ENCODE assay signal across 23 mouse cellular contexts in genomic region chr14:31593036-31593435, GRCm38 (mm10). TPM values are rescaled to one million over a fixed set of nuclear protein-coding genes. Genes with fewer than 3 reads are reported as not detected.
"Had no signal": no experiment of that assay in that cellular context is flagged by ENCODE, and none has a peak within 500 bp of the region (broad histone marks: within the 10 kb centered on the region; RNA-seq: fewer than 3 reads in every experiment).

No protein-coding gene starts in this region.

- H3K4me1 ChIP-seq: intestine, embryonic 15.5 days; kidney, embryonic 15.5 days; limb, embryonic 10.5 days; midbrain, embryonic 12.5 days had no signal

- H3K4me2 ChIP-seq: intestine, embryonic 15.5 days; kidney, embryonic 15.5 days; midbrain, embryonic 12.5 days had no signal

- H3K27ac ChIP-seq: intestine, embryonic 15.5 days; kidney, embryonic 15.5 days; left cerebral cortex, adult 2 months; limb, embryonic 10.5 days; liver, embryonic 14.5 days; midbrain, embryonic 12.5 days; stomach, postnatal 0 days had no signal

- H3K9ac ChIP-seq: intestine, embryonic 15.5 days; kidney, embryonic 15.5 days; liver, embryonic 14.5 days; midbrain, embryonic 12.5 days had no signal

- DNase-seq: kidney, adult 2 months; kidney, postnatal 14 days; lung, adult 2 months; lung, postnatal 36 days; right cerebral cortex, postnatal 14 days; thymus, adult 2 months; thymus, postnatal 25 days had no signal

- H3K27me3 ChIP-seq: intestine, embryonic 15.5 days; kidney, embryonic 15.5 days; midbrain, embryonic 12.5 days had no signal

- H3K36me3 ChIP-seq: intestine, embryonic 15.5 days; kidney, embryonic 15.5 days; limb, embryonic 10.5 days; midbrain, embryonic 12.5 days had no signal

- H3K4me3 ChIP-seq: intestine, embryonic 15.5 days; kidney, embryonic 15.5 days; left cerebral cortex, adult 2 months; limb, embryonic 10.5 days; midbrain, embryonic 12.5 days had no signal

- ATAC-seq: intestine, embryonic 15.5 days; lung, postnatal 0 days; midbrain, embryonic 16.5 days had no signal

- H3K9me3 ChIP-seq: intestine, embryonic 15.5 days; kidney, embryonic 15.5 days; limb, embryonic 10.5 days; midbrain, embryonic 12.5 days had no signal

RNA-seq across cellular contexts. Expression of gene Colq, which starts 1.9 kb away (rescaled TPM):
- polyA plus RNA-seq: midbrain, embryonic 16.5 days had no signal

RNA-seq across cellular contexts. Expression of gene Gm49387, which starts 47.6 kb away (rescaled TPM):
- total RNA-seq: layer of hippocampus, adult 8-10 months; layer of hippocampus, postnatal 14 days; left cerebral cortex, adult 2 months; left cerebral cortex, postnatal 14 days; megakaryocyte-erythroid progenitor cell, adult 5-6 weeks had no signal
- polyA plus RNA-seq: kidney, adult 2 months; large intestine, adult 2 months; lung, adult 2 months; midbrain, embryonic 16.5 days; neural tube, embryonic 14.5 days; thymus, adult 2 months; urinary bladder, adult 2 months had no signal
